Comparison of ENCODE assay signal across 16 mouse cellular contexts in genomic region chr10:94908976-94909717, GRCm38 (mm10). TPM values are rescaled to one million over a fixed set of nuclear protein-coding genes. Genes with fewer than 3 reads are reported as not detected.
A peak's percentile ranks its signal among the peaks of the same experiment; 100 is the strongest.
DNase-seq lines count a peak whose midpoint lies in the region; ATAC-seq and TF ChIP-seq lines count a peak whose summit lies in the region.
"Had no signal": no experiment of that assay in that cellular context is flagged by ENCODE, and none has a peak within 500 bp of the region (broad histone marks: within the 10 kb centered on the region; RNA-seq: fewer than 3 reads in every experiment).

No protein-coding gene starts in this region.

- TF ChIP-seq CTCF in MEL (IDR thresholded peaks at IDR 0.05 in 2 of 3, conservative IDR thresholded peaks at IDR 0.05 in 1 of 3; ENCODE audit: control insufficient read depth in 1 of 3, insufficient read depth in 1 of 3, low read depth in 2 of 3, low read length in 3 of 3, poor library complexity in 1 of 3, severe bottlenecking in 1 of 3) = no peak
- no peak for TF ChIP-seq CTCF in left cerebral cortex, adult 2 months (IDR thresholded peaks at IDR 0.05)

- TF ChIP-seq POLR2A in MEL (IDR thresholded peaks at IDR 0.05; ENCODE audit: control insufficient read depth in 1 of 2, insufficient read depth in 1 of 2, low read depth in 1 of 2, low read length in 2 of 2, poor library complexity in 1 of 2) = no peak

- H3K4me2 ChIP-seq in liver, embryonic 13.5 days = no peak overlapping the region
- no peak overlapping the region for H3K4me2 ChIP-seq in liver, embryonic 11.5 days
- H3K4me2 ChIP-seq in hindbrain, embryonic 11.5 days (replicated peaks; ENCODE audit: low read depth, low read length) = no peak overlapping the region
- H3K4me2 ChIP-seq: intestine, embryonic 15.5 days; limb, embryonic 12.5 days had no signal

- no peak for TF ChIP-seq RAD21 in MEL (IDR thresholded peaks at IDR 0.05; ENCODE audit: low read depth, low read length)

- no peak overlapping the region for H3K4me3 ChIP-seq in liver, embryonic 13.5 days (replicated peaks)
- H3K4me3 ChIP-seq in liver, embryonic 11.5 days (ENCODE audit: low read depth, low read length) = no peak overlapping the region
- H3K4me3 ChIP-seq in MEL (ENCODE audit: control insufficient read depth in 1 of 2, insufficient read depth in 1 of 2, low read depth in 2 of 2, low read length in 2 of 2) = no peak overlapping the region
- H3K4me3 ChIP-seq in hindbrain, embryonic 11.5 days (ENCODE audit: low read depth, low read length) = no peak overlapping the region
- no peak overlapping the region for H3K4me3 ChIP-seq in left cerebral cortex, adult 2 months
- H3K4me3 ChIP-seq: forebrain, embryonic 10.5 days; intestine, embryonic 15.5 days; limb, embryonic 12.5 days had no signal

- intact Hi-C loops in left cerebral cortex, adult 2 months (cut with DNase I) = no loop called here
- intact Hi-C loops in heart, postnatal 25 days (cut with DNase I) = no loop called here

- no peaks in the 10 kb centered on the region for H3K27me3 ChIP-seq in liver, embryonic 13.5 days
- no peaks in the 10 kb centered on the region for H3K27me3 ChIP-seq in liver, embryonic 11.5 days (replicated peaks; ENCODE audit: control insufficient read depth, insufficient read depth, low read length)
- no peaks in the 10 kb centered on the region for H3K27me3 ChIP-seq in MEL (ENCODE audit: control insufficient read depth in 1 of 2, insufficient read depth in 2 of 2, low read length in 2 of 2)
- no peaks in the 10 kb centered on the region for H3K27me3 ChIP-seq in hindbrain, embryonic 11.5 days (ENCODE audit: control insufficient read depth, insufficient read depth, low read length)
- H3K27me3 ChIP-seq: limb, embryonic 12.5 days had no signal

- no peaks in the 10 kb centered on the region for H3K9me3 ChIP-seq in liver, embryonic 13.5 days (replicated peaks)
- no peaks in the 10 kb centered on the region for H3K9me3 ChIP-seq in liver, embryonic 11.5 days (ENCODE audit: control insufficient read depth, low read length)
- H3K9me3 ChIP-seq in MEL (replicated peaks; ENCODE audit: insufficient read depth, low read length) = no peaks in the 10 kb centered on the region
- no peaks in the 10 kb centered on the region for H3K9me3 ChIP-seq in hindbrain, embryonic 11.5 days (ENCODE audit: control insufficient read depth, low read length)
- H3K9me3 ChIP-seq: forebrain, embryonic 10.5 days; intestine, embryonic 15.5 days; limb, embryonic 12.5 days had no signal

- no peak; a peak in 1 of 4 replicates for TF ChIP-seq EP300 in MEL (IDR thresholded peaks at IDR 0.05; ENCODE audit: low read depth in 1 of 2, low read length in 2 of 2)

- H3K27ac ChIP-seq in liver, embryonic 13.5 days = peak overlapping the region; percentile 36; the same call in 1 of the 2 replicates
- H3K27ac ChIP-seq in liver, embryonic 11.5 days (ENCODE audit: low read depth, low read length) = no peak overlapping the region
- H3K27ac ChIP-seq in MEL (ENCODE audit: control insufficient read depth, low read depth, low read length) = peak overlapping the region; percentile 28; the same call in 1 of the 2 replicates
- no peak overlapping the region for H3K27ac ChIP-seq in hindbrain, embryonic 11.5 days (ENCODE audit: low read depth, low read length)
- H3K27ac ChIP-seq in left cerebral cortex, adult 2 months = no peak overlapping the region
- H3K27ac ChIP-seq: forebrain, embryonic 10.5 days; intestine, embryonic 15.5 days; kidney, postnatal 0 days; limb, embryonic 12.5 days; stomach, postnatal 0 days had no signal

- no peak for ATAC-seq in liver, embryonic 13.5 days (ENCODE audit: low read depth)
- ATAC-seq in liver, embryonic 11.5 days (replicated peaks; ENCODE audit: low FRiP score) = no peak
- peak; percentile 72 for ATAC-seq in monocyte, adult 5-6 weeks (replicated peaks; ENCODE audit: insufficient number of reproducible peaks, low FRiP score, low TSS enrichment, poor library complexity, severe bottlenecking)
- no peak for ATAC-seq in hindbrain, embryonic 11.5 days (ENCODE audit: low FRiP score)
- ATAC-seq: intestine, embryonic 15.5 days had no signal

- peaks cover 53% of the 10 kb centered on the region for H3K4me1 ChIP-seq in liver, embryonic 13.5 days (replicated peaks)
- H3K4me1 ChIP-seq in liver, embryonic 11.5 days (replicated peaks; ENCODE audit: control insufficient read depth, insufficient read depth, low read length) = peaks cover 10% of the 10 kb centered on the region
- peaks cover 26 to 29% of the 10 kb centered on the region in 2 experiments for H3K4me1 ChIP-seq in MEL (ENCODE audit: control insufficient read depth in 1 of 2, insufficient read depth in 2 of 2, low read length in 2 of 2)
- H3K4me1 ChIP-seq in hindbrain, embryonic 11.5 days (replicated peaks; ENCODE audit: control insufficient read depth, insufficient read depth, low read length) = peaks cover 5% of the 10 kb centered on the region; the same call in 1 of the 2 replicates
- H3K4me1 ChIP-seq: intestine, embryonic 15.5 days had no signal

- no peaks in the 10 kb centered on the region for H3K79me2 ChIP-seq in MEL (ENCODE audit: control insufficient read depth, insufficient read depth, low read length, poor library complexity)

- WGBS in liver, embryonic 13.5 days (ENCODE audit: insufficient replicate concordance) = 74% methylated on average over 11 of the region's 11 CpGs
- WGBS in liver, embryonic 11.5 days = 79% methylated on average over 11 of the region's 11 CpGs
- whole genome bisulfite sequencing in hindbrain, embryonic 11.5 days = 91% methylated on average over 11 of the region's 11 CpGs

- no peak for DNase-seq in liver, embryonic 13.5 days
- DNase-seq in liver, embryonic 11.5 days (ENCODE audit: low spot score) = no peak
- peak; percentile 84 for DNase-seq in MEL (ENCODE audit: low read depth, low spot score)
- peak; percentile 47 for DNase-seq in brain, adult 2 months (ENCODE audit: low read depth, low spot score)
- DNase-seq in hindbrain, embryonic 11.5 days (ENCODE audit: low spot score) = no peak
- no peak for DNase-seq in left cerebral cortex, adult 2 months (ENCODE audit: extremely low spot score in 1 of 2, low spot score in 2 of 2)
- no peak for DNase-seq in heart, postnatal 25 days (ENCODE audit: low spot score)
- DNase-seq: cerebellum, adult 18-20 months; heart, adult 11 months; heart, postnatal 36 days had no signal

- 0 out of 2 replicates have a peak, but pooled peaks cover 4% of the 10 kb centered on the region for H3K36me3 ChIP-seq in liver, embryonic 13.5 days
- H3K36me3 ChIP-seq in liver, embryonic 11.5 days (ENCODE audit: control insufficient read depth, insufficient read depth, low read length) = no peaks in the 10 kb centered on the region
- peaks cover 18 to 30% of the 10 kb centered on the region in 2 experiments for H3K36me3 ChIP-seq in MEL (ENCODE audit: control insufficient read depth in 1 of 2, insufficient read depth in 2 of 2, low read length in 2 of 2)
- no peaks in the 10 kb centered on the region for H3K36me3 ChIP-seq in hindbrain, embryonic 11.5 days (ENCODE audit: control insufficient read depth, insufficient read depth, low read length)
- H3K36me3 ChIP-seq: forebrain, embryonic 10.5 days; intestine, embryonic 15.5 days; limb, embryonic 12.5 days had no signal

- no peak overlapping the region for H3K9ac ChIP-seq in liver, embryonic 13.5 days
- no peak overlapping the region for H3K9ac ChIP-seq in liver, embryonic 11.5 days (ENCODE audit: low read depth, low read length)
- H3K9ac ChIP-seq in MEL (ENCODE audit: control insufficient read depth, low read depth, low read length, poor library complexity, severe bottlenecking) = no peak overlapping the region
- H3K9ac ChIP-seq in hindbrain, embryonic 11.5 days (ENCODE audit: low read depth, low read length) = no peak overlapping the region
- H3K9ac ChIP-seq: intestine, embryonic 15.5 days; limb, embryonic 12.5 days had no signal

TF ChIP-seq in MEL, 35 proteins besides CTCF, POLR2A, EP300 and RAD21:
- TF ChIP-seq MYC (IDR thresholded peaks at IDR 0.05; ENCODE audit: low read depth, low read length) (no peak), SIN3A (IDR thresholded peaks at IDR 0.05; ENCODE audit: low read length) (no peak; the same call in 1 of the 2 replicates), CHD2 (IDR thresholded peaks at IDR 0.05; ENCODE audit: low read length) (peak; percentile 49; the same call in 1 of the 2 replicates), GATA1 (IDR thresholded peaks at IDR 0.05; ENCODE audit: low read depth, low read length) (no peak), ZC3H11A (IDR thresholded peaks at IDR 0.05; ENCODE audit: low read depth, low read length) (no peak), ZKSCAN1 (IDR thresholded peaks at IDR 0.05; ENCODE audit: low read depth, low read length) (no peak), SMC3 (IDR thresholded peaks at IDR 0.05; ENCODE audit: low read depth, low read length) (no peak), USF2 (IDR thresholded peaks at IDR 0.05; ENCODE audit: borderline replicate concordance in 1 of 2, insufficient read depth in 1 of 2, low read depth in 1 of 2, low read length in 2 of 2) (no peak), MEF2A (IDR thresholded peaks at IDR 0.05; ENCODE audit: extremely low read depth, insufficient replicate concordance, low read depth, low read length, poor library complexity, severe bottlenecking) (no peak), ETS1 (IDR thresholded peaks at IDR 0.05; ENCODE audit: low read depth, low read length) (no peak), MXI1 (IDR thresholded peaks at IDR 0.05; ENCODE audit: low read depth, low read length) (0 out of 2 replicates have a peak, but pooled peaks have one; percentile 39), ELF1 (IDR thresholded peaks at IDR 0.05; ENCODE audit: low read depth, low read length) (no peak), GABPA (IDR thresholded peaks at IDR 0.05; ENCODE audit: low read depth, low read length) (no peak)

RNA-seq across cellular contexts. Expression of gene Plxnc1, which starts 35.5 kb away (rescaled TPM):
- 1.8 and 2.0 TPM in 2 replicates for polyA plus RNA-seq in liver, embryonic 13.5 days (2015; fragmentation: Nextera tagmentation; extraction: Ambion mirVana)
- 5.3 and 6.0 TPM in 2 replicates for polyA plus RNA-seq in liver, embryonic 11.5 days (2014; fragmentation: Nextera tagmentation; extraction: Ambion mirVana)
- total RNA-seq in MEL (2012; rRNA removed) = 16.4 and 30.1 TPM in 2 replicates
- polyA plus RNA-seq in MEL (2012; ENCODE audit: insufficient read depth in 1 of 2, insufficient read length in 2 of 2, low read depth in 1 of 2, low replicate concordance in 2 of 2, missing spikeins in 1 of 2) = 10 to 100 TPM in 1 of 2 experiments, not detected in 1; 15.1 TPM
- 16.6 to 34.4 TPM (median 24.1 TPM) in 3 replicates for total RNA-seq in monocyte, adult 5-6 weeks (2017)
- 3.3 and 4.5 TPM in 2 replicates for polyA plus RNA-seq in hindbrain, embryonic 11.5 days (2014; fragmentation: Nextera tagmentation; extraction: Ambion mirVana)
- total RNA-seq in left cerebral cortex, adult 2 months (2021) = 10 to 100 TPM; 46.2 to 49.9 TPM
- 1 to 10 TPM; 2.0 to 2.6 TPM for total RNA-seq in heart, postnatal 25 days (2021)

Comparison
In these comparisons a context has a peak if more than half of its experiments do, and no peak if none do; other contexts are left out.
1. H3K27ac ChIP-seq: peak in liver, embryonic 13.5 days (single experiment) and MEL (single experiment); none in liver, embryonic 11.5 days (single experiment), hindbrain, embryonic 11.5 days (single experiment) and left cerebral cortex, adult 2 months (single experiment).
2. DNase-seq: peak in MEL (single experiment) and brain, adult 2 months (single experiment); none in liver, embryonic 13.5 days (single experiment), liver, embryonic 11.5 days (single experiment), hindbrain, embryonic 11.5 days (single experiment), left cerebral cortex, adult 2 months (0 of 2) and heart, postnatal 25 days (single experiment).